7 mouse cellular contexts compared by ENCODE assay signal in genomic region chr19:46040149-46040902, GRCm38 (mm10). TPM values are rescaled to one million over a fixed set of nuclear protein-coding genes. Genes with fewer than 3 reads are reported as not detected.
DNase-seq lines count a peak whose midpoint lies in the region; ATAC-seq and TF ChIP-seq lines count a peak whose summit lies in the region.

No protein-coding gene starts in this region.

- H3K4me2 ChIP-seq in forebrain, embryonic 16.5 days (ENCODE audit: low read length): peak overlapping the region; percentile 85
- peak overlapping the region; percentile 90 for H3K4me2 ChIP-seq in liver, postnatal 0 days (ENCODE audit: low read depth, low read length)
- H3K4me2 ChIP-seq in stomach, postnatal 0 days (replicated peaks; ENCODE audit: low read depth): peak overlapping the region; percentile 93

- H3K9me3 ChIP-seq in forebrain, embryonic 16.5 days (ENCODE audit: control insufficient read depth, low read length): no peaks in the 10 kb centered on the region
- no peaks in the 10 kb centered on the region for H3K9me3 ChIP-seq in liver, postnatal 0 days (ENCODE audit: low read length)
- no peaks in the 10 kb centered on the region for H3K9me3 ChIP-seq in stomach, postnatal 0 days (ENCODE audit: control insufficient read depth, low read length)

- peak overlapping the region; percentile 85 for H3K4me3 ChIP-seq in forebrain, embryonic 16.5 days (replicated peaks; ENCODE audit: low read length)
- peak overlapping the region; percentile 82 for H3K4me3 ChIP-seq in liver, postnatal 0 days (ENCODE audit: low read depth, low read length)
- H3K4me3 ChIP-seq in stomach, postnatal 0 days (ENCODE audit: low read depth, low read length): peak overlapping the region; percentile 64

- H3K27ac ChIP-seq in forebrain, embryonic 16.5 days (ENCODE audit: low read length): peak overlapping the region; percentile 98
- peak overlapping the region; percentile 93 for H3K27ac ChIP-seq in liver, postnatal 0 days (ENCODE audit: low read depth)
- H3K27ac ChIP-seq in stomach, postnatal 0 days (replicated peaks): peak overlapping the region; percentile 94

- peak; percentile 30 to 37 for DNase-seq in B cell, adult 2 months
- DNase-seq in CD4-positive, CD25-positive, alpha-beta regulatory T cell, adult 2 months (ENCODE audit: low read depth, low spot score): peak; percentile 81
- DNase-seq in liver, postnatal 0 days: no peak
- no peak for DNase-seq in stomach, postnatal 0 days (ENCODE audit: low spot score)
- no peak for DNase-seq in urinary bladder, adult 18-20 months (ENCODE audit: low spot score in 2 of 2)

- TF ChIP-seq CTCF in liver, postnatal 0 days (IDR thresholded peaks at IDR 0.05; ENCODE audit: low read depth): no peak
- no peak for TF ChIP-seq CTCF in stomach, postnatal 0 days (IDR thresholded peaks at IDR 0.05; ENCODE audit: low read depth)

- TF ChIP-seq EP300 in liver, postnatal 0 days (IDR thresholded peaks at IDR 0.05; ENCODE audit: low read depth): no peak
- no peak for TF ChIP-seq EP300 in stomach, postnatal 0 days (optimal IDR thresholded peaks at IDR 0.05)

- no peak for ATAC-seq in forebrain, embryonic 16.5 days
- no peak for ATAC-seq in liver, postnatal 0 days
- ATAC-seq in stomach, postnatal 0 days (ENCODE audit: low FRiP score, low TSS enrichment): no peak
- no peak for ATAC-seq in megakaryocyte progenitor cell, adult 5-6 weeks (replicated peaks; ENCODE audit: poor library complexity)

- peak overlapping the region; percentile 81 for H3K9ac ChIP-seq in forebrain, embryonic 16.5 days (replicated peaks; ENCODE audit: low read depth, low read length)
- H3K9ac ChIP-seq in liver, postnatal 0 days (replicated peaks): peak overlapping the region; percentile 94
- peak overlapping the region; percentile 82 for H3K9ac ChIP-seq in stomach, postnatal 0 days (ENCODE audit: low read length)

- H3K4me1 ChIP-seq in forebrain, embryonic 16.5 days (replicated peaks; ENCODE audit: control insufficient read depth, insufficient read depth, low read length): peaks cover 69% of the 10 kb centered on the region
- H3K4me1 ChIP-seq in liver, postnatal 0 days (ENCODE audit: insufficient read depth): peaks cover 67% of the 10 kb centered on the region
- peaks cover 28% of the 10 kb centered on the region for H3K4me1 ChIP-seq in stomach, postnatal 0 days (replicated peaks; ENCODE audit: control insufficient read depth, insufficient read depth)

- WGBS in forebrain, embryonic 16.5 days: 31% methylated on average over 14 of the region's 14 CpGs
- 35% methylated on average over 14 of the region's 14 CpGs for WGBS in liver, postnatal 0 days (ENCODE audit: insufficient replicate concordance)
- WGBS in stomach, postnatal 0 days: 29% methylated on average over 14 of the region's 14 CpGs

- peaks cover 6% of the 10 kb centered on the region for H3K36me3 ChIP-seq in forebrain, embryonic 16.5 days (ENCODE audit: control insufficient read depth, insufficient read depth)
- peaks cover 12% of the 10 kb centered on the region for H3K36me3 ChIP-seq in liver, postnatal 0 days (replicated peaks; ENCODE audit: insufficient read depth, low read length)
- H3K36me3 ChIP-seq in stomach, postnatal 0 days (ENCODE audit: control insufficient read depth, insufficient read depth, low read length): peaks cover 4% of the 10 kb centered on the region; the same call in 1 of the 2 replicates

- no peaks in the 10 kb centered on the region for H3K27me3 ChIP-seq in forebrain, embryonic 16.5 days (replicated peaks; ENCODE audit: control insufficient read depth, insufficient read depth, low read length)
- no peaks in the 10 kb centered on the region for H3K27me3 ChIP-seq in liver, postnatal 0 days (ENCODE audit: insufficient read depth, low read length)
- H3K27me3 ChIP-seq in stomach, postnatal 0 days (ENCODE audit: control insufficient read depth, insufficient read depth, low read length): no peaks in the 10 kb centered on the region

RNA-seq across cellular contexts. Expression of gene Pprc1, which starts 4.4 kb away (rescaled TPM):
- polyA plus RNA-seq in forebrain, embryonic 16.5 days (2015; fragmentation: Nextera tagmentation; extraction: Ambion mirVana): 21.8 and 25.9 TPM in 2 replicates
- polyA plus RNA-seq in liver, postnatal 0 days (2015; fragmentation: Nextera tagmentation; extraction: Ambion mirVana): 7.7 and 8.1 TPM in 2 replicates
- 8.6 and 10.7 TPM in 2 replicates for polyA plus RNA-seq in stomach, postnatal 0 days (2015; fragmentation: Nextera tagmentation; extraction: Ambion mirVana)
- total RNA-seq in megakaryocyte progenitor cell, adult 5-6 weeks (2015): 56.6 and 59.6 TPM in 2 replicates
- total RNA-seq in megakaryocyte progenitor cell, adult 5-6 weeks (2017): 20.7 and 26.0 TPM in 2 replicates

RNA-seq across cellular contexts. Expression of gene Ldb1, which starts 4.7 kb away (rescaled TPM):
- 120 and 130 TPM in 2 replicates for polyA plus RNA-seq in forebrain, embryonic 16.5 days (2015; fragmentation: Nextera tagmentation; extraction: Ambion mirVana)
- 32.3 and 34.4 TPM in 2 replicates for polyA plus RNA-seq in liver, postnatal 0 days (2015; fragmentation: Nextera tagmentation; extraction: Ambion mirVana)
- 50.1 and 54.9 TPM in 2 replicates for polyA plus RNA-seq in stomach, postnatal 0 days (2015; fragmentation: Nextera tagmentation; extraction: Ambion mirVana)
- 67.8 and 83.7 TPM in 2 replicates for total RNA-seq in megakaryocyte progenitor cell, adult 5-6 weeks (2015)
- total RNA-seq in megakaryocyte progenitor cell, adult 5-6 weeks (2017): 80.5 and 109 TPM in 2 replicates

RNA-seq across cellular contexts. Expression of gene Nolc1, which starts 35.3 kb away (rescaled TPM):
- 79.5 and 80.8 TPM in 2 replicates for polyA plus RNA-seq in forebrain, embryonic 16.5 days (2015; fragmentation: Nextera tagmentation; extraction: Ambion mirVana)
- polyA plus RNA-seq in liver, postnatal 0 days (2015; fragmentation: Nextera tagmentation; extraction: Ambion mirVana): 23.1 and 26.9 TPM in 2 replicates
- polyA plus RNA-seq in stomach, postnatal 0 days (2015; fragmentation: Nextera tagmentation; extraction: Ambion mirVana): 36.1 and 36.5 TPM in 2 replicates
- 88.6 and 94.0 TPM in 2 replicates for total RNA-seq in megakaryocyte progenitor cell, adult 5-6 weeks (2015)
- 180 and 221 TPM in 2 replicates for total RNA-seq in megakaryocyte progenitor cell, adult 5-6 weeks (2017)

RNA-seq across cellular contexts. Expression of gene Hps6, which starts 37.0 kb away (rescaled TPM):
- polyA plus RNA-seq in forebrain, embryonic 16.5 days (2015; fragmentation: Nextera tagmentation; extraction: Ambion mirVana): 3.4 and 3.7 TPM in 2 replicates
- polyA plus RNA-seq in liver, postnatal 0 days (2015; fragmentation: Nextera tagmentation; extraction: Ambion mirVana): 2.0 and 2.2 TPM in 2 replicates
- 4.9 and 5.1 TPM in 2 replicates for polyA plus RNA-seq in stomach, postnatal 0 days (2015; fragmentation: Nextera tagmentation; extraction: Ambion mirVana)
- 0.49 and 1.1 TPM in 2 replicates for total RNA-seq in megakaryocyte progenitor cell, adult 5-6 weeks (2015)
- 5.9 and 7.1 TPM in 2 replicates for total RNA-seq in megakaryocyte progenitor cell, adult 5-6 weeks (2017)

RNA-seq across cellular contexts. Expression of gene Armh3, which starts 42.0 kb away (rescaled TPM):
- 23.8 and 25.3 TPM in 2 replicates for polyA plus RNA-seq in forebrain, embryonic 16.5 days (2015; fragmentation: Nextera tagmentation; extraction: Ambion mirVana)
- 3.1 and 3.5 TPM in 2 replicates for polyA plus RNA-seq in liver, postnatal 0 days (2015; fragmentation: Nextera tagmentation; extraction: Ambion mirVana)
- polyA plus RNA-seq in stomach, postnatal 0 days (2015; fragmentation: Nextera tagmentation; extraction: Ambion mirVana): 7.5 and 8.2 TPM in 2 replicates
- total RNA-seq in megakaryocyte progenitor cell, adult 5-6 weeks (2015): 11.3 and 11.8 TPM in 2 replicates
- 5.3 and 9.0 TPM in 2 replicates for total RNA-seq in megakaryocyte progenitor cell, adult 5-6 weeks (2017)

Comparison
In these comparisons a context has a peak if more than half of its experiments do, and no peak if none do; other contexts are left out.
1. DNase-seq: peak in B cell, adult 2 months (2 of 2) and CD4-positive, CD25-positive, alpha-beta regulatory T cell, adult 2 months (single experiment); none in liver, postnatal 0 days (single experiment), stomach, postnatal 0 days (single experiment) and urinary bladder, adult 18-20 months (0 of 2).
2. Peak in every context shown above with its lines, with median percentiles within 50 percentile points of each other: H3K27ac ChIP-seq, H3K4me2 ChIP-seq, H3K4me3 ChIP-seq and H3K9ac ChIP-seq.